Mouse (Mus musculus): ENCODE measurements around the gene Gstm4. TPM values are rescaled to one million over a fixed set of nuclear protein-coding genes. Genes with fewer than 3 reads are reported as not detected.
A peak's percentile ranks its signal among the peaks of the same experiment; 100 is the strongest.
"Not testable (repeated sequence)": the region's sequence is repeated elsewhere in the genome, so short reads cannot be mapped to it uniquely, and the experiment has no call there.

Gene Gstm4
- polyA plus RNA-seq, 1 experiment from 2014 or later: 14.2 TPM

DNA sequence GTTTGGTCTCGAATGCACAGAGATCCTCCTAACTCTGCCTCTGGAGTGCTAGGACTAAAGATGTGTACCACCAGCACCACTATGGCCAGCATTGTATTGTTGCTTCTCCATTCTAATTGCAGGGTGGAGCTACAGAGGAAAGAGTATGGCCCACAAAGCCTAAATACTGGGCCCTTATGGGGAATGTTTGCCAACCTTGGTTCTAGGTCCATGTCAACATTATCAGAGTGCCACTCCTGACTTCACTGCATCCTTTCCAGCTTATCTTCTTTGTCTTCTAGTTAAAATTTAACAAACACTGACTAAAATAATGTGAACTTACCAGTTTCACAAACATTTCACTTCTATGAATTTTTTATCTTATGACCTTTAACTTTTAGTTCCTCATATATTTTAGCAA is 18.1 kb downstream of the Gstm4 start:
- WGBS: 89% methylated on average over 1 of the region's 1 CpGs
- Histone ChIP-seq H3K27ac (replicated peaks; ENCODE audit: low read depth, low read length) (no peak overlapping the region), H3K4me2 (ENCODE audit: low read depth, low read length) (no peak overlapping the region), H3K9ac (ENCODE audit: low read depth, low read length) (no peak overlapping the region), H3K9me3 (ENCODE audit: control insufficient read depth, low read length) (no peaks in the 10 kb centered on the region), H3K27me3 (replicated peaks; ENCODE audit: control insufficient read depth, insufficient read depth, low read length) (no peaks in the 10 kb centered on the region), H3K4me1 (ENCODE audit: control insufficient read depth, insufficient read depth, low read length) (no peaks in the 10 kb centered on the region), H3K4me3 (ENCODE audit: low read depth, low read length) (no peak overlapping the region), H3K36me3 (ENCODE audit: control insufficient read depth, insufficient read depth, low read length) (no peaks in the 10 kb centered on the region)
- DNase-seq (ENCODE audit: low spot score) (no peak), ATAC-seq (ENCODE audit: low read depth) (no peak)

DNA sequence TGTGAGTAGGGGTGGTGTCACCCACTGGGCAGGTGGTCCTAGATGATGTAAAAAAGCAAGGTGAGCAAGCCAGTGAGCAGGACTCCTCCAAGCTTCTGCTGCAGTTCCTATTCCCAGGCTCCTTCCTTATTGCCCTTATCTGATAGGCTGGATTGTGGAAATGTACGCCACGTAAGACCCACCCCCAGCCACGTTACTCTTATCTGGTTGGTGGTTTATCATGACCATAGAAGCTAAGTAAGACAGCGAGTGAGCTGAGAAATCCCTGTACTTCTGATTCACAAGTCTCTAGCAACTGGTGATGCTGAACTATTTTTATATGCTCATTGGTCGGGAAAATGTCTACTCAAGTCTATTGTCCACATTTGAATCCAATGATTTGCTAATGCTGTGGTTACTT is 18.6 kb downstream of the Gstm4 start:
- DNase-seq (ENCODE audit: low spot score) (no peak), ATAC-seq (ENCODE audit: low read depth) (no peak)
- Histone ChIP-seq H3K9me3 (ENCODE audit: control insufficient read depth, low read length) (no peaks in the 10 kb centered on the region), H3K9ac (ENCODE audit: low read depth, low read length) (no peak overlapping the region), H3K27ac (replicated peaks; ENCODE audit: low read depth, low read length) (no peak overlapping the region), H3K27me3 (replicated peaks; ENCODE audit: control insufficient read depth, insufficient read depth, low read length) (no peaks in the 10 kb centered on the region), H3K4me1 (ENCODE audit: control insufficient read depth, insufficient read depth, low read length) (no peaks in the 10 kb centered on the region), H3K36me3 (ENCODE audit: control insufficient read depth, insufficient read depth, low read length) (no peaks in the 10 kb centered on the region), H3K4me3 (ENCODE audit: low read depth, low read length) (no peak overlapping the region), H3K4me2 (ENCODE audit: low read depth, low read length) (no peak overlapping the region)
- WGBS: 77% methylated on average over 5 of the region's 5 CpGs

DNA sequence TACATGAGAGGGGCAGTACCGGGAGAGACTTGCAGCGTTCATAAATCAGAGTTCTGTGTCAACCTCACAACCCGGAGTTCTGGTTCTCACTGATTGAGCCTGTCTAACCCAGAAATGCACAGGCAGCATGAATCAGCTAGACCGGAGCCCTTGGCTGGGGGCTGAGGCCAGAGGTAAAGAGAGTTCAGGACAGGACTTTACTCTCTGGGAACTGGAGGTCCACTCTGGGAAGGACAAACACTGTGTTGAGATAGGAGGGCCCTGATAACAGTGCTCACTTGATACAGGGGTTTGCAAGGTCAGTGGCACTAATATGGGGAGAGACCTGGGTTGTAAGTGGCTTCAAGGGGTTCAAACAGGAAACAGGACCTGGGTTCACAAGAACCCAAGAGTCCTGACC is 19.4 kb downstream of the Gstm4 start:
- DNase-seq (ENCODE audit: low spot score) (no peak), ATAC-seq (ENCODE audit: low read depth) (no peak)
- Histone ChIP-seq H3K36me3 (ENCODE audit: control insufficient read depth, insufficient read depth, low read length) (no peaks in the 10 kb centered on the region), H3K4me2 (ENCODE audit: low read depth, low read length) (no peak overlapping the region), H3K9me3 (ENCODE audit: control insufficient read depth, low read length) (no peaks in the 10 kb centered on the region), H3K4me1 (ENCODE audit: control insufficient read depth, insufficient read depth, low read length) (no peaks in the 10 kb centered on the region), H3K4me3 (ENCODE audit: low read depth, low read length) (no peak overlapping the region), H3K9ac (ENCODE audit: low read depth, low read length) (no peak overlapping the region), H3K27ac (replicated peaks; ENCODE audit: low read depth, low read length) (no peak overlapping the region), H3K27me3 (replicated peaks; ENCODE audit: control insufficient read depth, insufficient read depth, low read length) (no peaks in the 10 kb centered on the region)
- 88% methylated on average over 4 of the region's 4 CpGs for WGBS

DNA sequence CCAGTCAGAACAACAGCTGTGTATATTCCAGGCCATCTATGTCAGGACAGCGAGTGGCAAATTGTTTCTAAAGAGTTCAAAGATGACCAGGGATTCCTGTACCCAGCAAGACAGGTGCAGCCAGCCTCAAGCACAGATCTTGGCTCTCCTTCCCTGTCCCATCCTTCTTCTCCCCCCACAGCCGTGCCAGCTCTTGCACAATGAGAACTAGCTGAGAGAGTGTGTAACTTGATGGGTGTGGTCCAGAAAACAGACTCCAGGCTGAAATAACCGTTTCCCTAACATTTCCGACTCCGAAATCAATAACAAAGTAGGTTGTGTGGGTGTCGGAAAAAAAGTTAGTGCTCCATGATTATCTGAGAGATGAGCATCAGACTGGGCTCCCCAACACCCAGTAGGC is 22.0 kb downstream of the Gstm4 start:
- WGBS: 72% methylated on average over 6 of the region's 6 CpGs
- H3K4me2 ChIP-seq (ENCODE audit: low read depth, low read length): no peak overlapping the region
- H3K27ac ChIP-seq (replicated peaks; ENCODE audit: low read depth, low read length): no peak overlapping the region
- no peaks in the 10 kb centered on the region for H3K27me3 ChIP-seq (replicated peaks; ENCODE audit: control insufficient read depth, insufficient read depth, low read length)
- peaks cover 8% of the 10 kb centered on the region for H3K4me1 ChIP-seq (ENCODE audit: control insufficient read depth, insufficient read depth, low read length)
- ATAC-seq (ENCODE audit: low read depth): no peak
- peak; percentile 16 for DNase-seq (ENCODE audit: low spot score)
- H3K9me3 ChIP-seq (ENCODE audit: control insufficient read depth, low read length): no peaks in the 10 kb centered on the region
- H3K4me3 ChIP-seq (ENCODE audit: low read depth, low read length): no peak overlapping the region
- no peak overlapping the region for H3K9ac ChIP-seq (ENCODE audit: low read depth, low read length)
- H3K36me3 ChIP-seq (ENCODE audit: control insufficient read depth, insufficient read depth, low read length): no peaks in the 10 kb centered on the region

DNA sequence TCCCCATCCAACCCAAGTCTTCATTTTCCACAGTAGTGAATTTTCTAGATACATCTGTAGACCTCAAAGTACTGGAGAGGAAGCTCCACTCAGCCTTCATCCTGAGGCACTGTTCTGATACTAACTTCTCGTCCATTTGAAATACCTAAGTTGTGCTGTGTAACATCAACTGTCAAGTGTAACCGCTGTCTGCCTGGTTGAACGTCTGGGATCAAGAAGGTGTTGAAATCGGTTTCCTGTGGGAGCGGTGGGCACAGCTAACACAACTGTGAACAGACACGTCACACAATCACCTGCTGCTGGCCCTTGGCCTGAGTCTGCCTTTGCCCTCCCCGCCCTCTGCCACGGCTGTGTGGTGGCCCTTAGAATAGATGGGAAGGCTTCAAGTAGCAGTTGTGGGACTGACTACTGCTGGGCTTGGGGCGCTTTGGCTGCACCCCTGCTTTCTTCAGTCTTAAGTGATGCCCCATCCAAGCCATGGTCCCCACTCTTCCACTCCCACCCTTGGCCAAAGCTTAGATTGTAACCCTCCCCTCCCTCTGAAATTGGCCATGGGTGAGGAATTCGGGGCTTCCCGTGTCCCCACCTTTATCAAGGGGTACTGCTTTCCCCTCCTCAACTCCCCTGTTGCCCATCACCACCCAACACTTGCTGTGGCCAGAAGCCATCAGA is 24.2 kb downstream of the Gstm4 start:
- 74% methylated on average over 11 of the region's 11 CpGs for WGBS
- not testable (repeated sequence) for ATAC-seq (ENCODE audit: low read depth); H3K36me3 ChIP-seq (ENCODE audit: control insufficient read depth, insufficient read depth, low read length)

DNA sequence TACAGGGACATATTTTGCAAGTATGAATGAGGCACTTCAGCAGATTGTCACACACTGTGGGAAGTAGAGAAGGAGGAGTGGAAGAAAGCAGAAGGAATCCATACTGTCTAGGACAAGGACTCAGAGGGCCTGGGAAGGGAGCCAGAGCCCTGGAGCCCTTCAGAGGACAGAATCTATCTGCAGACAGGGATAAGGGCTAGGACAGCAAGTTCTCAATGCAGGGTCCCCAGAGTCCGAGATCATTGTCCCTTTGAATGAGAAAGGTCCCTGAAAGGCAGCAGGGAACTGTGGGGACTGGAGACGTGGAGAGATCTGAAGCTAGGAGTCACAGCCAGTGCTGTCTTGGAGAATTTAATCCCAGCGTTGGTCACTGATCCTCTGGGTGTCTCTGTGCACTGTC is 25.5 kb downstream of the Gstm4 start:
- not testable (repeated sequence) for H3K4me3 ChIP-seq (ENCODE audit: low read depth, low read length); DNase-seq (ENCODE audit: low spot score); ATAC-seq (ENCODE audit: low read depth); H3K9ac ChIP-seq (ENCODE audit: low read depth, low read length); H3K36me3 ChIP-seq (ENCODE audit: control insufficient read depth, insufficient read depth, low read length); H3K27me3 ChIP-seq (replicated peaks; ENCODE audit: control insufficient read depth, insufficient read depth, low read length); H3K27ac ChIP-seq (replicated peaks; ENCODE audit: low read depth, low read length); H3K9me3 ChIP-seq (ENCODE audit: control insufficient read depth, low read length); H3K4me1 ChIP-seq (ENCODE audit: control insufficient read depth, insufficient read depth, low read length); H3K4me2 ChIP-seq (ENCODE audit: low read depth, low read length)
- WGBS: 74% methylated on average over 3 of the region's 3 CpGs

More for the DNA sequence above, 24.2 kb downstream of the Gstm4 start:
- not testable (repeated sequence) for H3K4me2 ChIP-seq (ENCODE audit: low read depth, low read length); DNase-seq (ENCODE audit: low spot score); H3K4me3 ChIP-seq (ENCODE audit: low read depth, low read length); H3K27me3 ChIP-seq (replicated peaks; ENCODE audit: control insufficient read depth, insufficient read depth, low read length); H3K9ac ChIP-seq (ENCODE audit: low read depth, low read length); H3K27ac ChIP-seq (replicated peaks; ENCODE audit: low read depth, low read length); H3K9me3 ChIP-seq (ENCODE audit: control insufficient read depth, low read length); H3K4me1 ChIP-seq (ENCODE audit: control insufficient read depth, insufficient read depth, low read length)

DNA sequence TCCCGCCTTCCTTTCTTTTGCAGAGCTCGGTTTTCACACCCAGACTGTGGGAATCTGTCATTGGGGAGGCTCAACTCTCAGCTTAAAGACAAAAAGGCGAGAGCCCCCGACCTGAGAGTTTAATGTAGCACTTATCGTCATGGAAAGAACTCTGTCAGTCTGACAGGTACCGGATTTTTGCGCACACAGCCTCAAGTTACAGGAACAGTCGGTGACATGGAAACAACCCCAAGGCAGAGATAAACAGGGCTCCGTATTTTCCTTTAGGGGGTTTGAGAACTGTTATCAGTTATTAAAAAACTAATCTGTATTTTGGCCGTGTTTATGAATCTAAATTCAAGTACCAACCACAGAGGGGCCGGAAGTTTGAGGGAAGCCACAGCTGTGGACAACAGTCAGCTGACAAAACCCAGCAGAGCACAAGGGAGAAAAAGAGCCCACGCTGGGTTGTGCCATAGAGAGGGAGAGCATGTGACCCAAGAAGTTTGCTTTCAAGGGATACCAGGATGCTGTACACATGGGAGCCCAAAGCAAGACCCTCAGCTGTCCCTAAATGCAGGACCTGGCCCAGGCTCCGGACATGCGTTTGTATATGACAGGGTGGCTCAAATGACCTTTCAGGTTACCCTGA is 26.4 kb downstream of the Gstm4 start:
- Histone ChIP-seq H3K27ac (replicated peaks; ENCODE audit: low read depth, low read length) (peak overlapping the region; percentile 93), H3K36me3 (ENCODE audit: control insufficient read depth, insufficient read depth, low read length) (no peaks in the 10 kb centered on the region), H3K9me3 (ENCODE audit: control insufficient read depth, low read length) (no peaks in the 10 kb centered on the region), H3K4me3 (ENCODE audit: low read depth, low read length) (peak overlapping the region; percentile 42), H3K4me1 (ENCODE audit: control insufficient read depth, insufficient read depth, low read length) (peaks cover 8% of the 10 kb centered on the region), H3K4me2 (ENCODE audit: low read depth, low read length) (peak overlapping the region; percentile 75), H3K27me3 (replicated peaks; ENCODE audit: control insufficient read depth, insufficient read depth, low read length) (no peaks in the 10 kb centered on the region), H3K9ac (ENCODE audit: low read depth, low read length) (peak overlapping the region; percentile 57)
- DNase-seq (ENCODE audit: low spot score): peak; percentile 39
- 22% methylated on average over 14 of the region's 14 CpGs for WGBS
- ATAC-seq (ENCODE audit: low read depth): no peak

DNA sequence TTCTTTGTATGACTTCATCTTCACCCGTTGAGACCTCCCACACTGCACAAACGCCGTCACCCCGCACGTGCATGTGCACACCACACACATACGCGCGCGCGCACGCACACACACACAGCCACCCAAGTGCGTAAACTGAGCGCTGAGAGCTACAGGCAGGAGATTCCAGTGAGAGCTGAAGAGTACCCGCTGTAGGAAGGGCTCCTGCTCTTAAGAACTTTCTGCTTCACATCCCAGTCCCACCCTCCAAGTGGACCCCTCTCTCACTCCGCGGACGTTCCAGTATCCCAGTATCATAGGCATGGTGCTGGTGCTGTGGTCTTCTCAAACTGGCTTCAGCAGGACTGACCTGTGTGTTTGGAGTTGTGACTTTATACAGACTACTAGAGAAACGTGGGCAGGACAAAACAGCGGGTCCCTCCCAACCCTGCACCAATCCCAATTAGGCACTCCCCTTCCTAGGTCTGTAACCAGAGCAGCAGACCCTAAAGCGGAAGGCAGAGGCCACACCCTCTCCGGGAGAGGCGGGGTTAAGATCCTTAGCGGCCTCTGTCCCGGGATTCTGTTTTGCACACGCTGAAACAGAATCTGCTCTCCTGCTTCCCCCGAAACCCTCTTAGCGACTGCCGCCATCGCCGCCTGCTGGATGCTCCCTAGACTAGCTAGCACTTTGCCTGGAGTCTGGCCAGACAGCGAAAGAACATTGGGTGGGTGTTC is 27.1 kb downstream of the Gstm4 start, which contains the start of gene Gstm1:
TSS of gene Gstm1 (minus strand) at position 501 of the 717 bp plus-strand sequence.
- no peaks in the 10 kb centered on the region for H3K36me3 ChIP-seq (ENCODE audit: control insufficient read depth, insufficient read depth, low read length)
- H3K4me1 ChIP-seq (ENCODE audit: control insufficient read depth, insufficient read depth, low read length): peaks cover 8% of the 10 kb centered on the region
- H3K9me3 ChIP-seq (ENCODE audit: control insufficient read depth, low read length): no peaks in the 10 kb centered on the region
- 0% methylated on average over 29 of the region's 31 CpGs for WGBS
- DNase-seq (ENCODE audit: low spot score) (peak; percentile 99), ATAC-seq (ENCODE audit: low read depth) (peak; percentile 99)
- no peaks in the 10 kb centered on the region for H3K27me3 ChIP-seq (replicated peaks; ENCODE audit: control insufficient read depth, insufficient read depth, low read length)
- peak within 1 kb of the TSS; percentile 93 for H3K27ac ChIP-seq (replicated peaks; ENCODE audit: low read depth, low read length)
- peak within 1 kb of the TSS; percentile 42 for H3K4me3 ChIP-seq (ENCODE audit: low read depth, low read length)
- H3K9ac ChIP-seq (ENCODE audit: low read depth, low read length): peak within 1 kb of the TSS; percentile 59
- H3K4me2 ChIP-seq (ENCODE audit: low read depth, low read length): peak within 1 kb of the TSS; percentile 75
